Mouse (Mus musculus) cerebellum, adult 9-11 months (tissue): ENCODE results near the gene Pcsk4.

Source experiments
- DNase-seq: peaks from one replicate; pipeline ENCODE4 v3.0.0; 2022

The Pcsk4 gene

DNA sequence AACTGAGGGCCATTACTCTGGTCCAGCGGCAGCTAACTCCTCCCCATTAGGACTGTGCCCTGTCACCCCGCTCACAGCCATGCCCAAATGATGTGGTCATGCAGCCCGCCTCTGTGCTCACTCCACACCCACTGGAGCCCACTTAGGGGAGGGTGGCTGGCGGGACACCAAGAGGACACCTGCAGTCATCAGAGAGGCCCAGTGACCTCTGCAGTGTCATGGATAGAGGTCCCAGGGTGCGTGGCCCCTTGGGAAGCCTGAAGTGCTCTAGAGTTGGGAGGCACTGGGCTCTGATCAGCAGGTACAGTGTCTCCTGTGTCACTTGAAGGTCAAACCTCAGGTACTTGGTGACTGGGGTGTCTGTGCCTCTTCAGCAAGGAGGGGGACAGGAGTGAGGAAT, 32.5 kb downstream of the Pcsk4 start:
- peak; percentile 76 for DNase-seq

DNA sequence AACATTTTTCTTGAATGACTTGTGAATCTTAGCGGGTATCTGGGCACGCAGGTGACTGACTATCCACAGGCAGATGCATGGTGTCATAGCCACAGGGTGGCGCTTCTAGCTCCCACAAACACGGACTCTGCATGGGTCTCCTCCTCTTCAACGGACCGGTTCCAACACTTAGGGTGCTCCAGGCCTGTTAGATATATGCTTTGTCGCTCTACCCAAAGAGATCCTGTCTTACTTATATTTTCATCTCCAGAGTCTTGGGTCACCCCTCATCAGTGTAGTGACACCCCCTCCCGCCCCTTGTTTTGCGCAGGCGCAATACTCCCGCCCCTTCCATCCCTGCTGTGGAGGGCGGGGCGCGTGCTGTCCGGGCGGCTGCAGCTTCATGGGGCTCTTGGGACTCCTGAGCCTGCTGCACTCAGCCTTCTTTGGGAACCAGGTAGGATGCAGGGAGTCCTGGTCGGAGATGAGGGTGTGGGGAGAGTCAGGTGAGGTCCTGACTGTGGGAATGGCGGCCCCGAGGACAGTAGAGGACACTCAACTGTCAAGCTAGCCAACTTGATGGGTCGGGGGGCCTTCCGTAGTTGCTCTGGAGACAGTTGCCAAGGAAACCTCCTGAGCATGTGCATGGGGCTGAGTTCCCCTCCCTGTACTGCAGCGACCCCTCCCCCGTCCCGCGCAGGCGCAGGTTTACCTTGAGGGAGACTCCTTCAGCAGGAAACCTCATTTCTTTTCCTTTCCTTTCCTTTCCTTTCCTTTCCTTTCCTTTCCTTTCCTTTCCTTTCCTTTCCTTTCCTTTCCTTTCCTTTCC, 33.5 kb downstream of the Pcsk4 start, which contains the start of gene Apc2:
Gene Apc2, plus strand, starts transcription at position 360 of the 808 bp plus-strand sequence.
- DNase-seq = peak; percentile 89

DNA sequence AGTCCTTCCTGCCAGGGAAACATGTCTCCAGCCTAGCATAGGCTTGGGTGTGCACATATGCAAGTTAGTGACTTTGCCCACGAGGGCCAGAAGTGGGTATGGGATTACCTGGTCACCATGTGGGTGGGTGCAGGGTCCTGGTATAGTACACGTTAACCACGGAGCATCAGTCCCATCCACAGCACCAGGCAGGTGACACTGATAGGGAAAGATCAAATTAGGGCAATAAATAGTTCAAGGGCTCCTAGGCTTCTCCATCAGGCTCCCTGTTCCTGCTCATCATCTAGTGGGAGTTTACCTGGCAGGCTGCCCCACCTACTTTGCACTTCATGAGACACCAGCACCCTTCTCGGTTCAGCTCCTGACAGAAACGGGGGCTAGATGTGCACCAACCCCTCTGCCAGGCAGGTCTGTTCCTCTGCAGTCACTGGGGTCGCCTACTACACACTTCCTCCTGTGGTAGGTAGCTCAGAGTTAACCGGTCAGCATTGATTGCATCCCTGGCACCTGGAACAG, 34.5 kb downstream of the Pcsk4 start:
- DNase-seq = peak; percentile 70

DNA sequence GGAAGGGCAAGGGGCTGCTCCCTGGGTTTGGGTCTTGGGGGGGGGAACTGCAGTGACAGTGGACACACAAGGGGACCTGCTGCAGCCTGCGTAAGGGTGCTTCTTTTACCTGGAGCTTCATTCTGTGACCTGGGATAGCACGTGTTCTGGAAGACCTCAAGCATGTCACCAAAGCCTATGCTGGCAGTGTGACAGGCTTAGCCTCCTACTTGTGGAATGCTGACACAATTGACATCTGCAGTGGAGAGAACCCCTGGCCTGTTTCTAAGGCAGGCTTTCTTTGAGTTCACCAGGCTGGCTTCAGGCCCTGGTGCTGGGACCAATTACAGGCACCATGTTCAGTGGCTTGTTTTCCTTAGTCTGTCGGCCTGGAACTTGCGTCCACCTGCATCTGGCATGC, 35.0 kb downstream of the Pcsk4 start:
- peak; percentile 60 for DNase-seq

DNA sequence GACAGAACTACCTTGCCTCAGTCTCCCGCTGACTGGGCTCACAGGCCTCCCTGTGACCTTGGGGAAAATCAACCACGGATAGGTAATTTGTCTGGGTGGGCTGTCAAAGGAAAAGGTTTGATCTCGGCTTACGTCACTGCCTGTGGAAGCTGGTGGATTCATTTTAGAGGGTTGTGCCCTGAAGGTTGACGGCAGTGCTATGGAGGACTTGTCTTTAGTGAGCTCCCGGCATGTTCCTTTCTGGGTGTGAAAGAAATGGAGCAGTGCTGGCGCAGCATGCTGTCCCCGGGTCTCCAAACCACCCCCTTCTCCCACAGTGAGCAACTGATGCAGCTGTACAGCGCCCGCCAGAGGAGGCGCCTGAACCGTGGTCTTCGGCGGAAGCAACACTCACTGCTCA, 36.0 kb downstream of the Pcsk4 start:
- no peak for DNase-seq

DNA sequence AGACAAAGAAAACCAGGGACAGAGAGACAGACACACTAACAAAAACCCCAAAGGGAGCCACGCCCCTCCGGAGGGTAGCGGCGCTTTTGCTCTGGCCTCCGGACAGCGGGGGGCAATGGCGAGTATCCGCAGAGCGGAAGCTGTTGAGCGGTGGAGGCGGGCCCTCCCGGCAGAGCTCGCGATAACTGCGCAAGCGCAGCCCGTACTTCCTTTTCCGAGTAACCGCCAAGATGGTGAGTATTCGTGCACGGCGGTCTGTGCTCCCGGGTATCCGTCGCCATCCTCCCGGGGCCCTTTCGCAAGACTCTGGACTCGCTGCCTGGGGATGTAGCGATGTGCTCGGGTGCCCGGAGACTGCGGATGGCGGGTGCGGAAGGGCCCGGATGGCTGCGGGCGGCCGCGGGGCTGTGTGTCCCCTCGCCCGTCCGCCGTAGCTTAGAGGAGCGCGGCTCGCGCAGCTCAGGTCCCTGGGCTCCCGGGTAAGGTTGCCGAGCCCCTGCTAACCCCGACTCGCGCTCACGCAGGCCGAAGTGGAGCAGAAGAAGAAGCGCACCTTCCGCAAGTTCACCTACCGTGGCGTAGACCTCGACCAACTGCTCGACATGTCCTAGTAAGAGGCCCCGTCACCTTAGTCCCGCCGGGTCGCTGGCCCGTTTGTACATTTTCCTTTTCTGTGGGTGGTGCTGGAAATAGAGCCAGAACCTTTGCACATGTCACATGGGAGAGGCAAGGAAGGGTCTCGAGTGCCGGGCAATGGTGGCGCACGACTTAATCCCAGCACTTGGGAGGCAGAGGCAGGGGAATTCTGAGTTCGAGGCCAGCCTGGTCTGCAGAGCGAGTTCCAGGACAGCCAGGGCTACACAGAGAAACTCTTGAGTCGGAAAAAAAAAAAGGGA, 36.8 kb downstream of the Pcsk4 start, which contains the start of gene Rps15:
Gene Rps15, plus strand, starts transcription at position 203 of the 896 bp plus-strand sequence.
- DNase-seq = peak; percentile 95

DNA sequence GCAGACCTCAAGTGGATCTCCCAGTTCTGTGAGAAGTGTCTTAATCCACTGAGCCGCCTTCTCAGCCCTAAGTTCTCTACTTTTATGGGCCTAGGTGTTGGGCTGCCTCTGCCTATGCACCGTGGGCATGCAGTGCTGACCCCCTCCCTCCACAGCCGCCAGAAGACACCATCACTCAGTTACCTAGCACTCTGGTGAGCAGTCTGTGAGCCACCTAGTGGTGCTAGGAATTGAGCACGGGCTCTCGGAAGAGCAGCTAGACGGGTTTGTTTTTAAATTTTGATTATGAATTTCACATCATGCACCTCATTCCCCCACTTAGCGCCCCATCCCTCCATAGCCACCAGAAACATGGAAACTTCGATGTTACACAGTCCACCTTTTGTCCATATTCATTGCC, 40.6 kb downstream of the Pcsk4 start:
- no peak for DNase-seq

DNA sequence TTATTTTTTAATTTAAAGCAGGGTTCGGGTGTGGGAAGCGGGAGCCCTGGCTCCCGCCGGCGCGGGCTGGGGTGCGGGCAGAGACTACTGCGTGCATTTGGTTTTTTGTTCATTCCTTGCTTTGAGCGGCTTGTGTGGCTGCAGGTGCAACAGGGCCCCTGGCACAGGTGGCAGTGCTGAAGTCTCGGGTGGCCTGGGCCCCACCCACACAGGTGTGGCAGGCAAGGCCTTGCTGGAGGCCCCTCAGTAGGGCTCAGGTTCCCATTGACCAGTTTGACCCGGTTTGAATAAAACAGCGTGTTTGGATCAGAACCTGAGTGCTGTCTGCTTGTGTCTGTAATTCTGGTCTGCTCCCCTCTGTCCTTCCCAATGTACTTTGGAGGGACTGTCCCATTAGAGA, 41.2 kb downstream of the Pcsk4 start:
- no peak for DNase-seq

DNA sequence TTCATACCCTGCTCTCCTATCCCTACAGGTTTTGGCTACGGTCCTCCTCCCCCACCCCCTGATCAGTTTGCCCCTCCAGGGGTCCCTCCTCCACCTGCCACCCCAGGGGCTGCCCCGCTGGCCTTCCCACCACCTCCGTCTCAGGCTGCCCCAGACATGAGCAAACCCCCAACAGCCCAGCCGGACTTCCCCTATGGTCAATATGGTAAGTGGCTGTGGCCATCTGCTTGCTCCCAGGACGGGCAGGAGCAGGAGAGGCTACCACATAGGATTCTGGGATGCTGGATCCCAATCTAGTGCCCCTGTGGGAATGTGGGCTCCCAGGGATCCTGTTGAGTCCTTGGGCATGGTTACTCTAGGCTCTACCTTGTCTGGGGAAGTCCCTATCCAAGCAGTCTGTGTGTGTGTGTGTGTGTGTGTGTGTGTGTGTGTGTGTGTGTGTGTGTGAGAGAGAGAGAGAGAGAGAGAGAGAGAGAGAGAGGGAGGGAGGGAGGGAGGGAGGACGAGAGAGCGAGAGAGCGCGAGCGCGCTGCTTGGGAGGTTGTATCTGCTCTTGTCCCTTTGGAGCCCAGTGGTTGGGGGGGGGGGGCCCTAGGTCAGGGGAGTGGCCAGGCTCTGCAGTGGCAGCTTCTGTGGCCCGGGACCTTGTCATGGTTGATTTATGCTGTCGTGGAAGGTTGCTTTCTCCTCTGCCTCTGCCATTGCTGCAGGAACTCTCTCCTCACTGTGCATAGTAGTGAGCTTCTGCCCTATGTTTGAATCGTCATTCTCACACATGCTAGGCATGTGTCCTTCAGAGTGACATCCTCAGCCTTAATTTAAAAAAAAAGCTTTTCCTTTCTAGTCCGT, 43.9 kb downstream of the Pcsk4 start:
- no peak for DNase-seq

DNA sequence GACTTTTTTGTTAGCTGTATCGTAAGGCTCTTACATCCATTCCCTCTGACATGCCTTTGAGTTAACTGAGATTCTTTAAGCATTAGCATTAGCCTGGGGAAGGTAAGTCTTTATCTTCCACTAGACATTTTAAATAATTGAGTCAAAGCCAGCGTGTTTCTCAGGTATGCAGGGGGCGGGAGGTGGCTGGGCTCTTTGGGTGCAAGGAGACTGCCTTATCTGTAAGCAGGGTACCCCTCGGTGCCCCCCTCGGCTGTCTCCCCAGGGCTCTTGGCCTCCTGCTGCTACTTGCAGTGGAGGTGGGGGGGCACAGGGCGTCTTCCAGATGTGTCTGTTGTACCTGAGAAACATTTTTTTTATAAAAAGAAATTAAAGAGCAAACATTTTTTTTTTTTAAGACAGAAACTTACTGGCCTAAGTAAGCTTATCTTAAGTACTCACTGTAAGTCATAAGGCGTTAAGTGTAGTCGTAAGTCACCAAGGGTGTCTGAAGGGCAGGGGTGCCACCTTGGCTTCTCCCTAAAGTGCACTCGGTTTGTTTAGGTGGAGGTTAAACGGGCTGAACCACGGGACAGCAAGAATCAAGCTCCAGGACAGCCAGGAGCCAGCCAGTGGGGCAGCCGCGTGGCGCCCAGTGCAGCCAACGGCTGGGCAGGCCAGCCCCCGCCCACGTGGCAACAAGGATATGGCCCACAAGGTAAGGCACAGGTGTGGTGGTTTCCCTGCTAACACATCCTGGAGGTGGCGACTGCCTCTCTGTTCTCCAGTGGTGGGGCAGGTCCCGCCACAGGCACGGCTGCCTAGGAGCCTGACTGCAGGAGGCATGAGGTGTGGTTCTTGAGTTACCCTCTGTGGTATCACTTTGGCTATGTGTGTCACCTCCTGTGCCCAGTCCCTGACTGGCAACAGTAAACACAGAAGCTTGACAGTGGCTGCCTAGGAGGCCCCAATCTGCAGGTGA, 46.5 kb downstream of the Pcsk4 start:
- no peak for DNase-seq

DNA sequence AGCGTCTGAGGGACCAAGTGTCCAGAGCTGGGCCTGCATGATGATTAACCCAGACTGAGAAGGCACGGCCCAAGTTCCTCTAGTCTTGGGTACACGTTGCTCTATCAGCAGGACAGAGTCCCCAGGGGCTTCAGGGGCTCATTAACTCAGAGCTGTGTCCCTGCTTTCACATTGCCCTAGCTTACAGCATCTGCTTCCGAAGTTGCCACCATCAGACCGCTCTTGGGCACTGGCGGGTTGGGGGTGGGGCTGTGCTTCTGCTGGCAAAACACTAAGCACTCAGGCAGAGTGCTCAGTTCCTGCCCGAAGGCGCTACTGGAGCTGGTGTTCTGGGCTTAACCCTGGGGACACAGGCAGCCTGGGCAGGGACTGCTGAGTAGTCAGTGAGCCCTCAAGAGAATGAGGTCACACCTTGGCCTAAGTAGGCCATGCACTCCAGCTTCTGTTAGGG, 47.4 kb downstream of the Pcsk4 start:
- DNase-seq = peak; percentile 63

DNA sequence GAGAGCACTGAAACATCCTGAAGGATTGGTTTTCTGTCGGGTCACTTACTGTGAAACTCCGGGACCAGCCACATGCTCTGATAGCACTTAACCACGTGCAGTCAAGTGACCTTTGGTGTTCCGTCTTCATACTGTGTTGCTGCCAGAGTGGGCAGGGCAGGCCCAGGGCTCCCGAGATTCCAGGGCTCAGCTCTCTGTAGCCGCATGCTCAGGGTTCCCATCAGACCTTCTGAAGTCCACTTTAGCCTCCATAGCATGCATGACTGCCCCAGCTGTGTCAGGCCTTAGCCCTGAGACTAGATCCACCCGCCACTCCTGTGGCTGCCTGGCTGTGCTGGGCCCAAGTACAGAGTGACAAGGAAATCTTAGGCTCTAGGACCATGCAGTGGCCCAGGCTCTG, 48.0 kb downstream of the Pcsk4 start:
- no peak for DNase-seq

DNA sequence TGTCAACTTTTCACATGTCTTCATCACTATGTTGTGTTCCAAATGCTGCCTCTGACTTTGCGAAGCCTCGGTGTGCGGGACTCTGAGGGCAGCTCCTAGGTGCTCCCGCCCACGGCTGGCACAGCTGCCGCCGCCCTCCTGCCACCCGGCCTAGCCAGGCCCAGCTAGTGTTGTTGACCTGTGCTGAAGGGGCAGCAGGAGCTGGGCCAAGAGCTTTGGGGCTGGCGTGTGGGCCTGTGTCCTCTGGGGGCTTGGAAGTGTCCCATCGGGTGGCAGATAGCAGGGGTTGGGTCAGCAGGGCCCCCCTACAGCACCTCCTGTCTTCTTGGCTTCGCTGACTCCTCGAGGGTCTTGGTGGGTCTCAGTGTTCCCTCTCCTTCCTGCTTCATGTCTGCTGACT, 50.0 kb downstream of the Pcsk4 start:
- no peak for DNase-seq

DNA sequence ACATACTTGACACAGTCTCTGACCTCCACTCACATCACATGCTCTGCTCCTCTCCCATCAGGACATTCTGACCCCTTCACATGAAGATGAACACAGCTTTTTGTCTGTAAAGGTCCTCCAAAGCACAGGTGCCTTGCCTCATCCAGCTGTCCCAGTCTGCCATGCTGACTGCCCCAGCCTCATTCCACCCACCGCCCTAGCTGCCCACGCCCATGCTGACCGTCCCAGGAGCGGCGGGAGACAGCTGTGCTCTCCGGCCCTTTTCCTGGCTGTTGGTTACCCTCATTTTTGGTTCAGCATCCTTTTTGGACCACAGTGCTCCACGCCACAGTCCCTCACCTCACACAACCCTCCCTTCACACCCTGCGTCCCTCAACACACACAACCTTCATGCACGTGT, 50.9 kb downstream of the Pcsk4 start:
- no peak for DNase-seq

DNA sequence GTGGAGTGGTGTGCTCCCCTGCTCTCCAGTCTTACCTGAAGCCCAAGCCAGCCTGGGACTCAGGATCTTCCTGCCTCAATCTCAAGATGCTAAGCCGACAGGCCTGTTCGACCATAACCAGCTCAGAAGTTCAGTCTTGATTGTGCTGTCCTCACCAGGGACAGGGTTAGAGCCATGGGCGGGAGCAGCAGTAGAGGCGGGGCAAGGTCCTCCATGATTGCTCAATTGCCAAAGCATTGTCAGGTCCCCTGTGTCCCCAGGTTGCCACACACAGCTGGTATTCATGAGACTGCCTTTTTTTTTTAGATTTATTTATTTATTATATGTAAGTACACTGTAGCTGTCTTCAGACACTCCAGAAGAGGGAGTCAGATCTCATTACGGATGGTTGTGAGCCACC, 53.1 kb downstream of the Pcsk4 start:
- DNase-seq = no peak

DNA sequence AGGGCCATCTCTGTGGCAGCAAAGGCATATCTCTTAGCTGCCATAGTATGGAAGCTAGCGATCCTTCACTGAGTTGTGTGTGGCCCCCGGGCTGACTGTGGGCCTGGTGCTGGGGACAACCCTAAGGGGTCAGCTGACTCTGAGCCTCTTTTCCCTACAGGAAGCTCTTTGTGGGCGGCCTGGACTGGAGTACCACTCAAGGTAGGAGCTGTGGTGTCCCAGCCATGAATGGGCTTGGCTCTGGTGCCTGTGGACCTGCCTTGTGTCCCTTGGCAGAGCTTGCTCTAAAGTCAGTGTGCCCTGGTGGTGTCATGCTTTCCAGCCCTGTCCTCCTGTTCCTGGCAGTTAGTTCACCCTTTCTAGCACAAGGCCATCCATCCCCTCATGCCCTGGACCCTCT, 55.5 kb downstream of the Pcsk4 start:
- no peak for DNase-seq

DNA sequence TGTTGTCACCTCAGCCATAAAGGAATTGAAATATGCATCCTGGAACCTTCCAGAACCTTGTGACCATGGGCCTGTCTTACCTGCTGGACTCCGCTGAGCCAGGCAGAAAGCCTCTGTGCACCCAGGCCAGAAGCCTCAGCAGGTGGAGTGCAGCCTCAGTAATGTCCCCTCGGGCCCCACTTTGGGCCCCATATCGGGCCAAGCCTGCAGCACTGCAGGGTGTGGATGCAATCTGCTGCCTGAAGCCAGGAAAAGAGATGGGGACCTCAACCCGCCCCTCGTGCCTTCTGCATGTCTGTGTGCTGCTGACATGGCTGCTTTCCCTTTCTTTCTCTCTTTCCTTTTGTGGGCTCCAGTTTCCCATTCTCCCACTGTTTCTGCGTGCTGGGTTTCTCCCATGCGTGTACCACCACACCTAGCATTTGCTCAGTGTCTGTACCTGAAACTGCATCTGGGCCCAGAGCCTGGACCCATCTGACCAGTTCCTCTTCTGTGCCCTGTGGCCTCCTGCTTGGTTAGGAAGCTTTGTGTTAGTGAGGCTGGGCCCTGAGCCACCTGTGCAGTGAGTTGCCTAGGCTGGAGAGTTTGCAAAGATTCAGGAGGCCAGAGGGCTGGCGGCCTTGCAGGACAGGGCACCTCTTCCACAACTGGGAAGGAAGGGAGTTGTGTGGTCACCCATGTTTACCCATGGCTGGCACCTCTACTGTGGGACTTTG, 57.3 kb downstream of the Pcsk4 start:
- DNase-seq = peak; percentile 34
